Mouse (Mus musculus) MEL (cell line): ENCODE data around the gene Bzw2.

ENCODE experiments used
- BHLHE40 ChIP-seq: IDR thresholded peaks from 2 replicates; pipeline ENCODE4 v1.6.1; 2012; ENCODE audit warnings: low read depth, mild to moderate bottlenecking, inconsistent platforms, low read length, improper control_type of control experiment, borderline replicate concordance
- CHD1 ChIP-seq: IDR thresholded peaks from 2 replicates; pipeline ENCODE4 v1.6.1; 2012; ENCODE audit warnings: low read depth, mild to moderate bottlenecking, inconsistent platforms, low read length, improper control_type of control experiment
- CTCF ChIP-seq, 3 experiments: IDR thresholded peaks in 2 of 3; conservative IDR thresholded peaks in 1 of 3; 2 replicates each; pipeline ENCODE4 v1.5.1; 2011 to 2012; ENCODE audit warnings: low read length in 3 of 3, low read depth in 2 of 3, mild to moderate bottlenecking in 2 of 3, improper control_type of control experiment in 1 of 3, inconsistent platforms in 1 of 3, mixed read lengths in 1 of 3, moderate library complexity in 1 of 3; ENCODE audit not compliant: control insufficient read depth in 1 of 3, insufficient read depth in 1 of 3, poor library complexity in 1 of 3, severe bottlenecking in 1 of 3
- GABPA ChIP-seq: IDR thresholded peaks from 2 replicates; pipeline ENCODE4 v1.6.1; 2012; ENCODE audit warnings: low read depth, mild to moderate bottlenecking, inconsistent platforms, low read length, improper control_type of control experiment, moderate library complexity
- GATA1 ChIP-seq: IDR thresholded peaks from 2 replicates; pipeline ENCODE4 v1.6.1; 2011; ENCODE audit warnings: low read depth, low read length, improper control_type of control experiment
- KAT2A ChIP-seq: conservative IDR thresholded peaks from 2 replicates; pipeline ENCODE4 v1.6.1; 2012; ENCODE audit warnings: low read depth, low read length, improper control_type of control experiment, inconsistent platforms
- MAX ChIP-seq: IDR thresholded peaks from 2 replicates; pipeline ENCODE4 v1.6.1; 2011; ENCODE audit warnings: low read length, improper control_type of control experiment
- POLR2A ChIP-seq, 2 experiments: IDR thresholded peaks; 2 replicates each; pipeline ENCODE4 v1.6.1; 2011 to 2012; ENCODE audit warnings: low read length in 2 of 2, mild to moderate bottlenecking in 2 of 2, control low read depth in 1 of 2, improper control_type of control experiment in 1 of 2, low read depth in 1 of 2, moderate library complexity in 1 of 2; ENCODE audit not compliant: control insufficient read depth in 1 of 2, insufficient read depth in 1 of 2, poor library complexity in 1 of 2
- POLR2AphosphoS2 ChIP-seq: IDR thresholded peaks from 2 replicates; pipeline ENCODE4 v1.6.1; 2011; ENCODE audit warnings: low read length, improper control_type of control experiment
- POLR2AphosphoS5 ChIP-seq: IDR thresholded peaks from 2 replicates; pipeline ENCODE4 v1.6.1; 2012; ENCODE audit warnings: low read depth, borderline replicate concordance, mild to moderate bottlenecking, inconsistent platforms, low read length, moderate library complexity, mixed read lengths
- SMC3 ChIP-seq: IDR thresholded peaks from 2 replicates; pipeline ENCODE4 v1.6.1; 2011; ENCODE audit warnings: low read depth, low read length, improper control_type of control experiment
- USF1 ChIP-seq: IDR thresholded peaks from 2 replicates; pipeline ENCODE4 v1.6.1; 2014; ENCODE audit warnings: low read depth, mild to moderate bottlenecking, inconsistent platforms, low read length, improper control_type of control experiment, moderate library complexity
- ZC3H11A ChIP-seq: IDR thresholded peaks from 2 replicates; pipeline ENCODE4 v1.6.1; 2012; ENCODE audit warnings: low read depth, mild to moderate bottlenecking, inconsistent platforms, low read length, improper control_type of control experiment
- ZMIZ1 ChIP-seq: IDR thresholded peaks from 2 replicates; pipeline ENCODE4 v1.6.1; 2012; ENCODE audit warnings: low read depth, mild to moderate bottlenecking, inconsistent platforms, low read length, improper control_type of control experiment, moderate library complexity

DNA sequence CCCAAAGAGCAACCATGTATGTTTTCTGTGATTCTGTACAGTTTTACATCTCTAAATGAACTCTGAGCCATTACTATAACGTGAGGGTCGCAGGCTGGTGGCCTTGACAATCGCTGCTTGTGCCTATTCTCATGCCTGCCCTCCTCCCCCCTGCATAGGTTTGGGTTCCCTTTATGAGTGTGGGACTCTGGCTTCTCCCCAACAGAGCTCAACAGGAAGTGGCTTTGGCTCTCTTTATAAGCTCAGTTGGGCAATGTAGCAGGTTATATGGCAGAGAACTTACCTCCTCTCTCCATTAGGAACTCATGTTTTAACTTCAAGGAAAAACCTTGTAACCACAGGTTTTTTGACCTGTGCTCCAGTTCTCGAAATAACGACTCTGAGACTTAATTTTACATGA, 32.5 kb upstream of the Bzw2 start:
- TF ChIP-seq ZMIZ1 (no peak), GATA1 (no peak), POLR2A (IDR thresholded peaks at IDR 0.05; ENCODE audit: control insufficient read depth in 1 of 2, insufficient read depth in 1 of 2, low read depth in 1 of 2, low read length in 2 of 2, poor library complexity in 1 of 2) (no peak), POLR2AphosphoS2 (no peak), USF1 (no peak), ZC3H11A (no peak), BHLHE40 (no peak), POLR2AphosphoS5 (no peak), SMC3 (no peak), CTCF (IDR thresholded peaks at IDR 0.05 in 2 of 3, conservative IDR thresholded peaks at IDR 0.05 in 1 of 3; ENCODE audit: control insufficient read depth in 1 of 3, insufficient read depth in 1 of 3, low read depth in 2 of 3, low read length in 3 of 3, poor library complexity in 1 of 3, severe bottlenecking in 1 of 3) (no peak), CHD1 (no peak), GABPA (no peak), KAT2A (no peak), MAX (no peak)
